Mouse (Mus musculus) small intestine, adult 2 months (tissue): Measurements from ENCODE around the gene Lrrn2. TPM values are rescaled to one million over a fixed set of nuclear protein-coding genes. Genes with fewer than 3 reads are reported as not detected.

Experiments used
- H3K27ac ChIP-seq: fragments of 200-500 bp; 2 replicates; pipeline ENCODE4 v1.5.1; 2012; ENCODE audit warnings: low read depth, low read length, control low read depth, inconsistent platforms; ENCODE audit not compliant: insufficient read depth
- H3K27me3 ChIP-seq: fragments of 200-500 bp; 2 replicates; pipeline ENCODE4 v1.6.1; 2012; ENCODE audit warnings: mild to moderate bottlenecking, moderate library complexity, low read length, inconsistent platforms; ENCODE audit not compliant: control insufficient read depth, insufficient read depth
- H3K36me3 ChIP-seq: fragments of 200-500 bp; 2 replicates; pipeline ENCODE4 v1.6.1; 2012; ENCODE audit warnings: mild to moderate bottlenecking, low read length, control low read depth, inconsistent platforms; ENCODE audit not compliant: control insufficient read depth, insufficient read depth
- H3K4me1 ChIP-seq: fragments of 200-500 bp; 2 replicates; pipeline ENCODE4 v1.6.1; 2012; ENCODE audit warnings: low read length, inconsistent platforms, mixed read lengths; ENCODE audit not compliant: control insufficient read depth, insufficient read depth, insufficient read length
- H3K4me3 ChIP-seq: fragments of 200-500 bp; 2 replicates; pipeline ENCODE4 v1.5.1; 2012; ENCODE audit warnings: low read depth, mild to moderate bottlenecking, control low read depth, inconsistent platforms, low read length, moderate library complexity
- CTCF ChIP-seq: fragments of 200-500 bp; IDR thresholded peaks from 2 replicates; pipeline ENCODE4 v1.5.1; 2012; ENCODE audit warnings: low read depth, mild to moderate bottlenecking, control low read depth, inconsistent platforms, low read length, moderate library complexity, mixed read lengths; ENCODE audit not compliant: insufficient replicate concordance, insufficient read length; ENCODE audit errors: extremely low read depth
- POLR2A ChIP-seq: fragments of 200-500 bp; IDR thresholded peaks from 2 replicates; pipeline ENCODE4 v1.6.1; 2012; ENCODE audit warnings: low read depth, mild to moderate bottlenecking, control low read depth, inconsistent platforms, low read length, moderate library complexity
- WGBS: fragments of 180-500 bp; shearing (Covaris S2); methylation state at CpG from one replicate; pipeline ENCODE4 v1.1.7; 2018; 5-methylcytosine and 5-hydroxymethylcytosine counted together
- polyA plus RNA-seq: library from polyadenylated mRNA; depleted of rRNA; stranded (reverse); fragments of >200 nt; gene quantifications from 2 replicates; pipeline ENCODE4 v1.2.3, GENCODE M21; 2012

The Lrrn2 gene
- polyA plus RNA-seq, 1 experiment, result 1.1 TPM

DNA sequence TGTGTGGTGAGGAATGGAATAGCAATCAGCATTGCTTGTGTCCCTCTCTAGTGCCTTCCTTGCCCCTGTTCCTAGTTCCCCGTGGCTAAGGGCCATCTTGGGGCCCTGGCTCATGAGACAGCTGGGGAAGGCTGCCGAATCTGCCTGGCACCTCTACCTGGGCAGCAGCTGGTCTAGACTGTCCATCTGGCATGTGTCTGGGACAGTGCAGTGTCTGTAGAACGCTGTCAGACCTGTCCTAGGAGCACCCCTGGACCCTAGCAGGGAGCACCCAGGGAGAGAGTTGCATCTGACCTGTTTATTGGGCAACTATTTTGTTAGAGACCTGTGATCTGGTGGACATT lies 48.8 kb downstream of the Lrrn2 start:
- Histone ChIP-seq H3K4me1 (no peaks in the 10 kb centered on the region), H3K4me3 (no peak overlapping the region), H3K27me3 (no peaks in the 10 kb centered on the region), H3K27ac (no peak overlapping the region), H3K36me3 (no peaks in the 10 kb centered on the region)
- TF ChIP-seq CTCF (no peak), POLR2A (no peak)
- WGBS, result 49% methylated on average over 3 of the region's 3 CpGs

DNA sequence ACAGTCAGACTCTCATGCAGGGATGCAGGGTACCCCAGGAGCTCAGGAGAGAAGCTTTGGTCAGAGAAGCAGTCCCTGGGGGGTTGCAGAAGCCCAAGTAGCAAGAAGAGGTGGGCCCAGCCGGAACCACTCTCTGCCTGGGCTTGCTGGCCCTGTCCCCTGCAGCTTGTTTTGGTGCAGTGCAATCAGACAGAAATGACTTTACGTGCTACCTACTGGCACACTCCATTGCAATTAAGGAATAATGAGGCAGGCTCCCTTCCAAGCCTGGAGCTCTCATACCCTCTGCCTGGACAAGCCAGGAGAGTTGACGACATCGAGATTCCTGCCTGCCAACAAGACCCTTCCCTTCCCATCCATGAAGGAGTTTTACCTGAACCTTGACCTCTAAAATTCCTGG lies 50.2 kb downstream of the Lrrn2 start:
- no peaks in the 10 kb centered on the region for H3K4me1 ChIP-seq
- WGBS, result 76% methylated on average over 4 of the region's 4 CpGs
- H3K4me3 ChIP-seq, result no peak overlapping the region
- TF ChIP-seq POLR2A, result no peak
- TF ChIP-seq CTCF, result no peak
- H3K27ac ChIP-seq, result no peak overlapping the region
- H3K36me3 ChIP-seq, result no peaks in the 10 kb centered on the region
- no peaks in the 10 kb centered on the region for H3K27me3 ChIP-seq

DNA sequence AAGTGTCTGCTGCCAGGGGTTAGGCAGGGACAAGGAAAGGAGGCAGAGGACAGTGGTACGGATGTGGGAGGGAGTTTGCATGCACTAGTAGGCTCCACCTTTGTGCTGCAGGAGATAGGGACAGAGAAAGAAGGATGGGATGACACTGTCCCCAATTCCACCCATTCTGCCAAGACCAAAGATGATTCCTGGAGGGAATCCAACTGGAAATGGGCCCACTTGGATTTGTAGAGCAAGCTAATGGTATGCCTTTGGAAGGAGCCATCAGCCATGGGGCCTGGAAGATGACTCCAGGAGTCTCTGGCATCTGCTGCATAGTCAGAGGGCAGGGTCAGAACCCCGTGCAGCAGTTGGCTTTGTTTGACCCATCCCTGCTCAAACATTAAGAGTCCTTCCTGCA lies 52.3 kb downstream of the Lrrn2 start:
- Histone ChIP-seq H3K27ac (no peak overlapping the region), H3K4me3 (no peak overlapping the region), H3K36me3 (no peaks in the 10 kb centered on the region), H3K4me1 (no peaks in the 10 kb centered on the region), H3K27me3 (no peaks in the 10 kb centered on the region)
- TF ChIP-seq CTCF (no peak), POLR2A (no peak)
- 44% methylated on average over 2 of the region's 2 CpGs for WGBS

DNA sequence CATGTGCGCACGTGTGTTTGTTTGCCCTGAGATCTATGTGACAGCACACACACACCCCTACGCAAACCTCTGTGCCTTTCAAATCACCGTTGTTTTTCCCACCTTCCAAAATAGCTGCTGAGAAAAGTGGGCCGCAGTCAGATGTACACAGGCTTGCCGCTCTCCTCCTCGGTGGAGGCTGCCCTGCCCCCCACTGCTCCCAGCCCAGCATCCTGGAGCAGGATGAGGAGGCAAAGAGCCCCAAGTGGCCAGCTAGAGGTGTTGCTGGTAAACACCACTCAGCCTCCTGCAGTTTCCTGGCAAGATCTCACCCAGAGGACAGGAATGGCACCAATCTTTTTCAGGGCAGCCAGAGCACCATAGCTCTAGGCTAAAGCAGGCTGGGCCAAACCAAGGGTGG lies 54.8 kb downstream of the Lrrn2 start:
- Histone ChIP-seq H3K4me1 (no peaks in the 10 kb centered on the region), H3K27ac (no peak overlapping the region), H3K4me3 (no peak overlapping the region), H3K36me3 (no peaks in the 10 kb centered on the region), H3K27me3 (no peaks in the 10 kb centered on the region)
- TF ChIP-seq CTCF (no peak), POLR2A (no peak)
- 32% methylated on average over 7 of the region's 7 CpGs for WGBS

DNA sequence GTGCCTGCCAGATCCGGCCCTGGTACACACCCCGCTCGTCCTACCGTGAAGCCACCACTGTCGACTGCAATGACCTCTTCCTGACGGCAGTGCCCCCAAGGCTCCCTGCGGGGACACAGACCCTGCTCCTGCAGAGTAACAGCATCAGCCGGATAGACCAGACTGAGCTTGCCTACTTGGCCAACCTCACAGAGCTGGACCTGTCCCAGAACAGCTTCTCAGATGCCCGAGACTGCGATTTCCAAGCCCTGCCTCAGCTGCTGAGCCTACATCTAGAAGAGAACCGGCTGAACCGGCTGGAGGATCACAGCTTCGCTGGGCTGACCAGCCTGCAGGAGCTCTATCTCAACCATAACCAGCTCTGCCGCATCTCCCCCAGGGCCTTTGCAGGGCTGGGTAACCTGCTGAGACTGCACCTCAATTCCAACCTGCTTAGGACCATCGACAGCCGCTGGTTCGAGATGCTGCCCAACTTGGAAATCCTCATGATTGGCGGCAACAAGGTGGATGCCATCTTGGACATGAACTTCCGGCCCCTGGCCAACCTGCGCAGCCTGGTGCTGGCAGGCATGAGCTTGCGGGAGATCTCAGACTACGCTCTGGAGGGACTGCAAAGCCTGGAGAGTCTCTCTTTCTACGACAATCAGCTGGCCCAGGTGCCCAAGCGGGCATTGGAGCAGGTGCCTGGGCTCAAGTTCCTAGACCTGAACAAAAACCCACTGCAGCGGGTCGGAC lies 57.4 kb downstream of the Lrrn2 start:
- Histone ChIP-seq H3K4me3 (no peak overlapping the region), H3K27me3 (no peaks in the 10 kb centered on the region), H3K36me3 (no peaks in the 10 kb centered on the region), H3K27ac (no peak overlapping the region), H3K4me1 (no peaks in the 10 kb centered on the region)
- 84% methylated on average over 26 of the region's 26 CpGs for WGBS
- no peak for TF ChIP-seq CTCF
- no peak for TF ChIP-seq POLR2A

DNA sequence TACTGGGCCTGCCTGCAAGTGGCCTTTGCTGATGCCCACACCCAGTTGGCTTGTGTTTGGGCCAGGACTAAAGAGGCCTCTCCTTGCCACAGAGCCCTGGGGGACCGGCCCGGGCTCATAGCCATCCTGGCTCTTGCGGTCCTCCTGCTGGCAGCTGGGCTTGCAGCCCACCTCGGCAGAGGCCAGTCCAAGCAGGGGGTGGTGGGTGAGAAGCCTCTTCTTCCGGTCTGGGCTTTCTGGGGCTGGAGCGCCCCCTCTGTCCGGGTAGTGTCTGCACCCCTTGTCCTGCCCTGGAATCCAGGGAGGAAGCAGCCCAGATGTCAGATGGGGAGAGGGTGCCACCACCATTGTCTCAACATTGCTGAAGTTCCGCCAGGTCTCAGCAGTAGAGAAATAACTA lies 58.9 kb downstream of the Lrrn2 start:
- H3K27ac ChIP-seq, result no peak overlapping the region
- 71% methylated on average over 8 of the region's 8 CpGs for WGBS
- no peak overlapping the region for H3K4me3 ChIP-seq
- H3K36me3 ChIP-seq, result no peaks in the 10 kb centered on the region
- TF ChIP-seq POLR2A (no peak), CTCF (no peak)
- no peaks in the 10 kb centered on the region for H3K27me3 ChIP-seq
- H3K4me1 ChIP-seq, result no peaks in the 10 kb centered on the region

DNA sequence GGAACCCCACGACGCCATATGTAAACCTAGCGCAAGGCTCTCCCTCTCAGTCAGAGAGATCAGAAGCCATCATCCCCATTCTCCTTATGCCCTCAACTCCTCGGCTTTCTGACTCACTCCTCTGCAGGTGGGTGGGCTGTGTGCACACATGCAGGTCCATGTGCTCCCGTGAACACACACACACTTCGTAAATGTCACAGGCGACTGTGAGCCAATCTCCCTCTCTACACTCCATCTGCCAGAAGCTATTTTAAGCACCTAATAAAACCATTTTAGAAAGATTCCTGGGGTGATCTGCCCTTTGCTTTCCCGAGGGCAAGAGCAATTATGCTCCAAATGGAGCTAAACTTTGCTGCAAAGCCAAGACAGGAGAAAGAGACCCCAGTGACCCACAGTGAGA lies 65.8 kb downstream of the Lrrn2 start:
- H3K4me3 ChIP-seq, result no peak overlapping the region
- H3K36me3 ChIP-seq, result no peaks in the 10 kb centered on the region
- H3K27ac ChIP-seq, result no peak overlapping the region
- WGBS, result 60% methylated on average over 8 of the region's 8 CpGs
- no peak for TF ChIP-seq CTCF
- no peak for TF ChIP-seq POLR2A
- no peaks in the 10 kb centered on the region; the same call in 1 of the 2 replicates for H3K4me1 ChIP-seq
- no peaks in the 10 kb centered on the region for H3K27me3 ChIP-seq
